Mouse (Mus musculus): ENCODE measurements around the gene Cuta. TPM values are rescaled to one million over a fixed set of nuclear protein-coding genes. Genes with fewer than 3 reads are reported as not detected.

The Cuta gene
- polyA plus RNA-seq, 1 experiment from 2014 or later, result 163 TPM

DNA sequence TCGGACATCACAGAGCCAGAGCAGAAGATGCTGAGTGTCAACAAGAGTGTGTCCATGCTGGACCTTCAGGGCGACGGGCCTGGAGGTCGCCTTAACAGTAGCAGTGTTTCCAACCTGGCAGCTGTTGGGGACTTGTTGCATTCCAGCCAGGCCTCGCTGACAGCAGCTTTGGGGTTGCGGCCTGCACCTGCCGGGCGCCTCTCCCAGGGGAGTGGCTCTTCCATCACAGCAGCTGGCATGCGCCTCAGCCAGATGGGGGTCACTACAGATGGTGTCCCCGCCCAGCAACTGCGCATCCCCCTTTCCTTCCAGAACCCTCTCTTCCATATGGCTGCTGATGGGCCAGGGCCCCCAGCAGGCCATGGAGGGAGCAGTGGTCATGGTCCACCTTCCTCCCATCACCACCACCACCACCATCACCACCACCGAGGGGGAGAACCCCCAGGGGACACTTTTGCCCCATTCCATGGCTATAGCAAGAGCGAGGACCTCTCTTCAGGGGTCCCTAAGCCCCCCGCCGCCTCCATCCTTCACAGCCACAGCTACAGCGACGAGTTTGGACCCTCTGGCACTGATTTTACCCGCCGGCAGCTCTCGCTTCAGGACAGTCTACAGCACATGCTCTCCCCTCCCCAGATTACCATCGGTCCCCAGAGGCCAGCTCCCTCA lies 22.3 kb upstream of the Cuta start:
- Histone ChIP-seq H3K9me3 (replicated peaks; ENCODE audit: control insufficient read depth, low read length) (no peaks in the 10 kb centered on the region), H3K36me3 (ENCODE audit: control insufficient read depth, insufficient read depth) (peaks cover 25% of the 10 kb centered on the region), H3K27ac (ENCODE audit: low read length) (no peak overlapping the region), H3K27me3 (ENCODE audit: control insufficient read depth, insufficient read depth, low read length) (no peaks in the 10 kb centered on the region), H3K9ac (ENCODE audit: low read length) (no peak overlapping the region), H3K4me1 (ENCODE audit: control insufficient read depth, insufficient read depth, low read length) (no peaks in the 10 kb centered on the region), H3K4me3 (ENCODE audit: low read length) (no peak overlapping the region), H3K4me2 (ENCODE audit: low read depth, low read length) (no peak overlapping the region)
- WGBS, result 87% methylated on average over 21 of the region's 21 CpGs
- no peak for ATAC-seq (replicated peaks; ENCODE audit: extremely low read depth, insufficient read depth, low FRiP score)

- no peak for ATAC-seq (replicated peaks; ENCODE audit: extremely low read depth, insufficient read depth, low FRiP score)
- Histone ChIP-seq H3K4me1 (ENCODE audit: control insufficient read depth, insufficient read depth, low read length) (no peaks in the 10 kb centered on the region), H3K27me3 (ENCODE audit: control insufficient read depth, insufficient read depth, low read length) (no peaks in the 10 kb centered on the region), H3K36me3 (ENCODE audit: control insufficient read depth, insufficient read depth) (peaks cover 25% of the 10 kb centered on the region), H3K9ac (ENCODE audit: low read length) (no peak overlapping the region), H3K4me3 (ENCODE audit: low read length) (no peak overlapping the region), H3K4me2 (ENCODE audit: low read depth, low read length) (no peak overlapping the region), H3K9me3 (replicated peaks; ENCODE audit: control insufficient read depth, low read length) (no peaks in the 10 kb centered on the region), H3K27ac (ENCODE audit: low read length) (no peak overlapping the region)
- 91% methylated on average over 4 of the region's 4 CpGs for WGBS
Observed at GRCm38 (mm10) chr17:26959815-26960214, 20.4 kb upstream of the Cuta start.

GRCm38 (mm10) chr17:26958880-26959279 lies 19.5 kb upstream of the Cuta start:
- no peak for ATAC-seq (replicated peaks; ENCODE audit: extremely low read depth, insufficient read depth, low FRiP score)
- H3K4me1 ChIP-seq (ENCODE audit: control insufficient read depth, insufficient read depth, low read length), result peaks cover 2% of the 10 kb centered on the region
- no peak overlapping the region for H3K9ac ChIP-seq (ENCODE audit: low read length)
- no peaks in the 10 kb centered on the region for H3K27me3 ChIP-seq (ENCODE audit: control insufficient read depth, insufficient read depth, low read length)
- no peak overlapping the region for H3K4me2 ChIP-seq (ENCODE audit: low read depth, low read length)
- no peak overlapping the region for H3K4me3 ChIP-seq (ENCODE audit: low read length)
- H3K27ac ChIP-seq (ENCODE audit: low read length), result no peak overlapping the region
- H3K9me3 ChIP-seq (replicated peaks; ENCODE audit: control insufficient read depth, low read length), result no peaks in the 10 kb centered on the region
- peaks cover 25% of the 10 kb centered on the region for H3K36me3 ChIP-seq (ENCODE audit: control insufficient read depth, insufficient read depth)
- 58% methylated on average over 5 of the region's 5 CpGs for WGBS

- Histone ChIP-seq H3K36me3 (ENCODE audit: control insufficient read depth, insufficient read depth) (peaks cover 25% of the 10 kb centered on the region), H3K9me3 (replicated peaks; ENCODE audit: control insufficient read depth, low read length) (no peaks in the 10 kb centered on the region), H3K9ac (ENCODE audit: low read length) (no peak overlapping the region), H3K27me3 (ENCODE audit: control insufficient read depth, insufficient read depth, low read length) (no peaks in the 10 kb centered on the region), H3K4me1 (ENCODE audit: control insufficient read depth, insufficient read depth, low read length) (peaks cover 11% of the 10 kb centered on the region), H3K4me2 (ENCODE audit: low read depth, low read length) (no peak overlapping the region), H3K27ac (ENCODE audit: low read length) (no peak overlapping the region), H3K4me3 (ENCODE audit: low read length) (no peak overlapping the region)
- no peak for ATAC-seq (replicated peaks; ENCODE audit: extremely low read depth, insufficient read depth, low FRiP score)
- WGBS, result 91% methylated on average over 5 of the region's 5 CpGs
Observed at GRCm38 (mm10) chr17:26957872-26958271, 18.5 kb upstream of the Cuta start.

- ATAC-seq (replicated peaks; ENCODE audit: extremely low read depth, insufficient read depth, low FRiP score), result no peak
- H3K27ac ChIP-seq (ENCODE audit: low read length), result no peak overlapping the region
- WGBS, result 67% methylated on average over 18 of the region's 18 CpGs
- no peak overlapping the region for H3K4me2 ChIP-seq (ENCODE audit: low read depth, low read length)
- H3K9me3 ChIP-seq (replicated peaks; ENCODE audit: control insufficient read depth, low read length), result no peaks in the 10 kb centered on the region
- H3K27me3 ChIP-seq (ENCODE audit: control insufficient read depth, insufficient read depth, low read length), result no peaks in the 10 kb centered on the region
- H3K4me1 ChIP-seq (ENCODE audit: control insufficient read depth, insufficient read depth, low read length), result peaks cover 21% of the 10 kb centered on the region
- no peak overlapping the region for H3K9ac ChIP-seq (ENCODE audit: low read length)
- H3K36me3 ChIP-seq (ENCODE audit: control insufficient read depth, insufficient read depth), result peaks cover 21% of the 10 kb centered on the region
- no peak overlapping the region for H3K4me3 ChIP-seq (ENCODE audit: low read length)
Observed at GRCm38 (mm10) chr17:26956895-26957294, 17.5 kb upstream of the Cuta start.

DNA sequence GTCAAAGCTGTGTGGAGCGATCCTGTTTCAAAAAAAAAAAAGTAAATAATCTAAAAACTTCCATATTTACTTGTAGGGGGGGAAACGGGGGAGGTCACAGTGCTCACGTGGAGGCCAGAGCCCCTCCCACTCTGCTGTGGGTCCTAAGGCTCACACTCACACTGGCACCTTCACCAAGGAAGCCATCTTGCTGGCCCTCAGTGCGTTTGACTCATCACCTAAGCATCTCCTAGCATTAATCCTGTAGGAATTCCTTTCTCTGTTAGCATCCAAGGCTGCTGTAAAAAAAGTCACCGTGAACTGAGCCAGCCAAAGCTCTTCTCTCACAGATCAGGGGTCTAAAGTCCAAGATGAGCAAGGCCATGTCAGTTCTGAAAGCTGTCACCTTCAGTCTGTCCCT lies 16.9 kb upstream of the Cuta start:
- WGBS, result 66% methylated on average over 5 of the region's 5 CpGs
- Histone ChIP-seq H3K27me3 (ENCODE audit: control insufficient read depth, insufficient read depth, low read length) (no peaks in the 10 kb centered on the region), H3K36me3 (ENCODE audit: control insufficient read depth, insufficient read depth) (peaks cover 18% of the 10 kb centered on the region), H3K4me1 (ENCODE audit: control insufficient read depth, insufficient read depth, low read length) (peaks cover 25% of the 10 kb centered on the region), H3K27ac (ENCODE audit: low read length) (no peak overlapping the region), H3K4me2 (ENCODE audit: low read depth, low read length) (no peak overlapping the region), H3K4me3 (ENCODE audit: low read length) (no peak overlapping the region), H3K9ac (ENCODE audit: low read length) (no peak overlapping the region), H3K9me3 (replicated peaks; ENCODE audit: control insufficient read depth, low read length) (no peaks in the 10 kb centered on the region)
- ATAC-seq (replicated peaks; ENCODE audit: extremely low read depth, insufficient read depth, low FRiP score), result no peak

DNA sequence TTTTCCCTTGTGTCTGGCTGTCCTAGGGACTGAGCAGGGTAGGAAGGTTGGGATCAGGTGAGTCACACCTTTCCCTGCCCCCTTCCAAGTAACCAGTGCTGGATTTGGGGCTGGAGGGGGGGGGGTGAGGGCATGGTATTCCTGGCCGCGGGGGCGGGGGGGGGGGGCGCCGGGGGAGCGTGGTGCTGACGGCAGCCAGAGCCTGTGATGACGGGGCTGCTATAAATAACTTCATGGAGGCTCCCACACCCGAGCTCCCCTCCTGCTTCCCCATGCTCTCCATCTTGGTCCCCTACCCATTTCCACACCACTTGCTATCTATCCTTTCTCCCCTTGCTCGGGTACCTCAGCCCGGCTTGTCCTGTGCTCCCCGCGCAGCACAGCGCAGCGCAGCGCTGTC lies 14.4 kb upstream of the Cuta start:
- Histone ChIP-seq H3K4me1 (ENCODE audit: control insufficient read depth, insufficient read depth, low read length) (peaks cover 43% of the 10 kb centered on the region), H3K27ac (ENCODE audit: low read length) (peak overlapping the region; percentile 87), H3K4me2 (ENCODE audit: low read depth, low read length) (peak overlapping the region; percentile 48), H3K9ac (ENCODE audit: low read length) (peak overlapping the region; percentile 50), H3K4me3 (ENCODE audit: low read length) (peak overlapping the region; percentile 18), H3K36me3 (ENCODE audit: control insufficient read depth, insufficient read depth) (peaks cover 11% of the 10 kb centered on the region), H3K9me3 (replicated peaks; ENCODE audit: control insufficient read depth, low read length) (no peaks in the 10 kb centered on the region), H3K27me3 (ENCODE audit: control insufficient read depth, insufficient read depth, low read length) (no peaks in the 10 kb centered on the region)
- 7% methylated on average over 11 of the region's 16 CpGs for WGBS
- ATAC-seq (replicated peaks; ENCODE audit: extremely low read depth, insufficient read depth, low FRiP score), result peak; percentile 37

DNA sequence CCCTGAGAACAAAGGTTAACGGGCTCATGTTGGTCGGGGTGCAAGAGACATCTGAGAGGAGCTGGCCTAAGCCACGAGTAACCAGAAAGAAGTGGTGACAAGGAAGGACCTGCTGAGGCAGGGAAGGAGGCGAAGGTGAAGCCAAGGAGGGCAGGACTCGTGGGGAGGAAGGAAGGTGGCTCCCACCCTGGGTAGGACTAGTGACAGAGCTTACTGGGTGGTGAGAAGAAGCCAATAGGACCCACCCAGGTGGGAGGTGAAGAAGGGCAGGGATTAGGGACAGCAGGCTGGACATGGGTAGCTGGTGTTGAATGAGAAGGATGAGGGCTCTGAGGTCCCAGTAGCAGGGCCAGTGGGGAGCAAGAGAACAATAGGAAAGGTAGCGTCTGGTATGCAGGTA lies 13.8 kb upstream of the Cuta start:
- Histone ChIP-seq H3K9ac (ENCODE audit: low read length) (peak overlapping the region; percentile 50; the same call in 1 of the 2 replicates), H3K9me3 (replicated peaks; ENCODE audit: control insufficient read depth, low read length) (no peaks in the 10 kb centered on the region), H3K4me1 (ENCODE audit: control insufficient read depth, insufficient read depth, low read length) (peaks cover 43% of the 10 kb centered on the region), H3K27me3 (ENCODE audit: control insufficient read depth, insufficient read depth, low read length) (no peaks in the 10 kb centered on the region), H3K36me3 (ENCODE audit: control insufficient read depth, insufficient read depth) (peaks cover 11% of the 10 kb centered on the region), H3K4me3 (ENCODE audit: low read length) (no peak overlapping the region), H3K27ac (ENCODE audit: low read length) (peak overlapping the region; percentile 87), H3K4me2 (ENCODE audit: low read depth, low read length) (peak overlapping the region; percentile 48)
- WGBS, result 28% methylated on average over 6 of the region's 6 CpGs
- no peak for ATAC-seq (replicated peaks; ENCODE audit: extremely low read depth, insufficient read depth, low FRiP score)

GRCm38 (mm10) chr17:26951952-26952877 lies 12.8 kb upstream of the Cuta start:
- Histone ChIP-seq H3K4me1 (ENCODE audit: control insufficient read depth, insufficient read depth, low read length) (peaks cover 47% of the 10 kb centered on the region), H3K9me3 (replicated peaks; ENCODE audit: control insufficient read depth, low read length) (no peaks in the 10 kb centered on the region), H3K36me3 (ENCODE audit: control insufficient read depth, insufficient read depth) (0 out of 2 replicates have a peak, but pooled peaks cover 3% of the 10 kb centered on the region), H3K9ac (ENCODE audit: low read length) (peak overlapping the region; percentile 50), H3K27ac (ENCODE audit: low read length) (no peak overlapping the region), H3K4me3 (ENCODE audit: low read length) (peak overlapping the region; percentile 29), H3K27me3 (ENCODE audit: control insufficient read depth, insufficient read depth, low read length) (no peaks in the 10 kb centered on the region), H3K4me2 (ENCODE audit: low read depth, low read length) (peak overlapping the region; percentile 59)
- WGBS, result 22% methylated on average over 23 of the region's 23 CpGs
- ATAC-seq (replicated peaks; ENCODE audit: extremely low read depth, insufficient read depth, low FRiP score), result no peak
